Mouse (Mus musculus): ENCODE measurements around the gene Rhot2. TPM values are rescaled to one million over a fixed set of nuclear protein-coding genes. Genes with fewer than 3 reads are reported as not detected.

Gene Rhot2
- polyA plus RNA-seq, 1 experiment from 2014 or later = 8.7 TPM

- no peak overlapping the region for H3K27ac ChIP-seq (ENCODE audit: low read depth, low read length)
- no peak for ATAC-seq (ENCODE audit: low FRiP score)
- no peak overlapping the region for H3K9ac ChIP-seq (ENCODE audit: low read length)
- H3K27me3 ChIP-seq (ENCODE audit: control insufficient read depth, insufficient read depth, low read length) = no peaks in the 10 kb centered on the region
- WGBS = 87% methylated on average over 4 of the region's 4 CpGs
- H3K4me2 ChIP-seq = no peak overlapping the region
- no peaks in the 10 kb centered on the region for H3K9me3 ChIP-seq (ENCODE audit: control insufficient read depth, low read length)
- H3K4me3 ChIP-seq (ENCODE audit: low read depth, low read length) = no peak overlapping the region
- DNase-seq (ENCODE audit: low spot score, missing footprints) = no peak
- peaks cover 38% of the 10 kb centered on the region for H3K4me1 ChIP-seq (ENCODE audit: control insufficient read depth, insufficient read depth, low read length)
- H3K36me3 ChIP-seq (ENCODE audit: control insufficient read depth, insufficient read depth, low read length) = no peaks in the 10 kb centered on the region
These were observed 38.1 kb downstream of the Rhot2 start for GRCm38 (mm10) chr17:25806507-25806906.

- peak overlapping the region; percentile 88 for H3K27ac ChIP-seq (ENCODE audit: low read depth, low read length)
- no peaks in the 10 kb centered on the region for H3K9me3 ChIP-seq (ENCODE audit: control insufficient read depth, low read length)
- peaks cover 21% of the 10 kb centered on the region for H3K4me1 ChIP-seq (ENCODE audit: control insufficient read depth, insufficient read depth, low read length)
- ATAC-seq (ENCODE audit: low FRiP score) = peak; percentile 94
- no peak overlapping the region; the same call in 1 of the 2 replicates for H3K4me3 ChIP-seq (ENCODE audit: low read depth, low read length)
- no peaks in the 10 kb centered on the region for H3K27me3 ChIP-seq (ENCODE audit: control insufficient read depth, insufficient read depth, low read length)
- H3K9ac ChIP-seq (ENCODE audit: low read length) = peak overlapping the region; percentile 36
- DNase-seq (ENCODE audit: low spot score, missing footprints) = peak; percentile 98
- H3K36me3 ChIP-seq (ENCODE audit: control insufficient read depth, insufficient read depth, low read length) = no peaks in the 10 kb centered on the region
- peak overlapping the region; percentile 39 for H3K4me2 ChIP-seq
- 11% methylated on average over 10 of the region's 10 CpGs for WGBS
These were observed 41.7 kb downstream of the Rhot2 start for GRCm38 (mm10) chr17:25802825-25803517.

- H3K36me3 ChIP-seq (ENCODE audit: control insufficient read depth, insufficient read depth, low read length) = no peaks in the 10 kb centered on the region
- H3K9ac ChIP-seq (ENCODE audit: low read length) = no peak overlapping the region
- DNase-seq (ENCODE audit: low spot score, missing footprints) (peak; percentile 97), ATAC-seq (ENCODE audit: low FRiP score) (no peak)
- H3K27me3 ChIP-seq (ENCODE audit: control insufficient read depth, insufficient read depth, low read length) = no peaks in the 10 kb centered on the region
- H3K4me3 ChIP-seq (ENCODE audit: low read depth, low read length) = no peak overlapping the region
- H3K4me1 ChIP-seq (ENCODE audit: control insufficient read depth, insufficient read depth, low read length) = peaks cover 30% of the 10 kb centered on the region
- no peaks in the 10 kb centered on the region for H3K9me3 ChIP-seq (ENCODE audit: control insufficient read depth, low read length)
- H3K4me2 ChIP-seq = no peak overlapping the region
- no peak overlapping the region for H3K27ac ChIP-seq (ENCODE audit: low read depth, low read length)
- 8% methylated on average over 6 of the region's 6 CpGs for WGBS
These were observed 43.6 kb downstream of the Rhot2 start for GRCm38 (mm10) chr17:25801029-25801428.

- under 1% methylated on average over 34 of the region's 35 CpGs for WGBS
- peak within 1 kb of the TSS; percentile 87 for H3K9ac ChIP-seq (ENCODE audit: low read length)
- H3K4me3 ChIP-seq (ENCODE audit: low read depth, low read length) = peak within 1 kb of the TSS; percentile 89
- H3K4me1 ChIP-seq (ENCODE audit: control insufficient read depth, insufficient read depth, low read length) = peaks cover 45% of the 10 kb centered on the region
- no peaks in the 10 kb centered on the region for H3K36me3 ChIP-seq (ENCODE audit: control insufficient read depth, insufficient read depth, low read length)
- H3K27ac ChIP-seq (ENCODE audit: low read depth, low read length) = peak within 1 kb of the TSS; percentile 75
- ATAC-seq (ENCODE audit: low FRiP score) (peak; percentile 76), DNase-seq (ENCODE audit: low spot score, missing footprints) (peak; percentile 96)
- no peaks in the 10 kb centered on the region for H3K9me3 ChIP-seq (ENCODE audit: control insufficient read depth, low read length)
- peak within 1 kb of the TSS; percentile 98 for H3K4me2 ChIP-seq
- no peaks in the 10 kb centered on the region for H3K27me3 ChIP-seq (ENCODE audit: control insufficient read depth, insufficient read depth, low read length)
These were observed 47.7 kb downstream of the Rhot2 start, which contains the start of gene Metrn for GRCm38 (mm10) chr17:25796951-25797369. Gene Metrn, minus strand, starts transcription at chr17:25797136.

GRCm38 (mm10) chr17:25796211-25796771 lies 48.4 kb downstream of the Rhot2 start:
- Histone ChIP-seq H3K9ac (ENCODE audit: low read length) (peak overlapping the region; percentile 87), H3K27me3 (ENCODE audit: control insufficient read depth, insufficient read depth, low read length) (no peaks in the 10 kb centered on the region)
- DNase-seq (ENCODE audit: low spot score, missing footprints) = peak; percentile 96

GRCm38 (mm10) chr17:25795609-25796092 lies 49.0 kb downstream of the Rhot2 start, which contains the start of gene AC134908.4:
Gene AC134908.4, minus strand, starts transcription at chr17:25795659.
- DNase-seq (ENCODE audit: low spot score, missing footprints) (peak; percentile 95), ATAC-seq (ENCODE audit: low FRiP score) (peak; percentile 61)
- 4% methylated on average over 6 of the region's 6 CpGs for WGBS
- Histone ChIP-seq H3K27ac (ENCODE audit: low read depth, low read length) (peak within 1 kb of the TSS; percentile 75), H3K36me3 (ENCODE audit: control insufficient read depth, insufficient read depth, low read length) (no peaks in the 10 kb centered on the region), H3K9ac (ENCODE audit: low read length) (peak within 1 kb of the TSS; percentile 87), H3K4me3 (ENCODE audit: low read depth, low read length) (peak within 1 kb of the TSS; percentile 89), H3K9me3 (ENCODE audit: control insufficient read depth, low read length) (no peaks in the 10 kb centered on the region), H3K4me2 (peak within 1 kb of the TSS; percentile 98), H3K4me1 (ENCODE audit: control insufficient read depth, insufficient read depth, low read length) (peaks cover 55% of the 10 kb centered on the region), H3K27me3 (ENCODE audit: control insufficient read depth, insufficient read depth, low read length) (no peaks in the 10 kb centered on the region)

More at GRCm38 (mm10) chr17:25796211-25796771, 48.4 kb downstream of the Rhot2 start:
- Histone ChIP-seq H3K4me1 (ENCODE audit: control insufficient read depth, insufficient read depth, low read length) (peaks cover 49% of the 10 kb centered on the region), H3K4me2 (peak overlapping the region; percentile 98), H3K9me3 (ENCODE audit: control insufficient read depth, low read length) (no peaks in the 10 kb centered on the region), H3K4me3 (ENCODE audit: low read depth, low read length) (peak overlapping the region; percentile 89), H3K27ac (ENCODE audit: low read depth, low read length) (peak overlapping the region; percentile 75), H3K36me3 (ENCODE audit: control insufficient read depth, insufficient read depth, low read length) (no peaks in the 10 kb centered on the region)
- under 1% methylated on average over 36 of the region's 37 CpGs for WGBS
- ATAC-seq (ENCODE audit: low FRiP score) = no peak

GRCm38 (mm10) chr17:25794998-25795397 lies 49.7 kb downstream of the Rhot2 start:
- no peaks in the 10 kb centered on the region for H3K36me3 ChIP-seq (ENCODE audit: control insufficient read depth, insufficient read depth, low read length)
- no peaks in the 10 kb centered on the region for H3K9me3 ChIP-seq (ENCODE audit: control insufficient read depth, low read length)
- ATAC-seq (ENCODE audit: low FRiP score) (no peak), DNase-seq (ENCODE audit: low spot score, missing footprints) (no peak)
- peak overlapping the region; percentile 75 for H3K27ac ChIP-seq (ENCODE audit: low read depth, low read length)
- peaks cover 55% of the 10 kb centered on the region for H3K4me1 ChIP-seq (ENCODE audit: control insufficient read depth, insufficient read depth, low read length)
- H3K27me3 ChIP-seq (ENCODE audit: control insufficient read depth, insufficient read depth, low read length) = no peaks in the 10 kb centered on the region
- peak overlapping the region; percentile 98 for H3K4me2 ChIP-seq
- 51% methylated on average over 17 of the region's 17 CpGs for WGBS
- peak overlapping the region; percentile 89 for H3K4me3 ChIP-seq (ENCODE audit: low read depth, low read length)
- H3K9ac ChIP-seq (ENCODE audit: low read length) = peak overlapping the region; percentile 87

GRCm38 (mm10) chr17:25794197-25794596 lies 50.5 kb downstream of the Rhot2 start:
- Histone ChIP-seq H3K27ac (ENCODE audit: low read depth, low read length) (peak overlapping the region; percentile 75), H3K9me3 (ENCODE audit: control insufficient read depth, low read length) (no peaks in the 10 kb centered on the region), H3K9ac (ENCODE audit: low read length) (peak overlapping the region; percentile 87), H3K4me3 (ENCODE audit: low read depth, low read length) (peak overlapping the region; percentile 89), H3K36me3 (ENCODE audit: control insufficient read depth, insufficient read depth, low read length) (0 out of 2 replicates have a peak, but pooled peaks cover 2% of the 10 kb centered on the region), H3K4me1 (ENCODE audit: control insufficient read depth, insufficient read depth, low read length) (peaks cover 55% of the 10 kb centered on the region), H3K27me3 (ENCODE audit: control insufficient read depth, insufficient read depth, low read length) (no peaks in the 10 kb centered on the region), H3K4me2 (peak overlapping the region; percentile 98)
- peak; percentile 91 for DNase-seq (ENCODE audit: low spot score, missing footprints)
- peak; percentile 48 for ATAC-seq (ENCODE audit: low FRiP score)
- whole genome bisulfite sequencing = 28% methylated on average over 13 of the region's 13 CpGs

GRCm38 (mm10) chr17:25792615-25793014 lies 52.0 kb downstream of the Rhot2 start, which contains the start of gene Fam173a:
Gene Fam173a, minus strand, starts transcription at chr17:25792901.
- no peak for DNase-seq (ENCODE audit: low spot score, missing footprints)
- Histone ChIP-seq H3K9me3 (ENCODE audit: control insufficient read depth, low read length) (no peaks in the 10 kb centered on the region), H3K4me3 (ENCODE audit: low read depth, low read length) (peak within 1 kb of the TSS; percentile 82), H3K27ac (ENCODE audit: low read depth, low read length) (peak within 1 kb of the TSS; percentile 75), H3K9ac (ENCODE audit: low read length) (peak within 1 kb of the TSS; percentile 87), H3K4me1 (ENCODE audit: control insufficient read depth, insufficient read depth, low read length) (peaks cover 54% of the 10 kb centered on the region), H3K27me3 (ENCODE audit: control insufficient read depth, insufficient read depth, low read length) (no peaks in the 10 kb centered on the region), H3K36me3 (ENCODE audit: control insufficient read depth, insufficient read depth, low read length) (0 out of 2 replicates have a peak, but pooled peaks cover 2% of the 10 kb centered on the region), H3K4me2 (peak within 1 kb of the TSS; percentile 98)
- ATAC-seq (ENCODE audit: low FRiP score) = peak; percentile 16; the same call in 1 of the 2 replicates
- WGBS = under 1% methylated on average over 14 of the region's 14 CpGs

Measured in midbrain, embryonic 11.5 days (tissue).